8 mouse cellular contexts compared by ENCODE assay signal in genomic region chr19:27429281-27429680, GRCm38 (mm10). TPM values are rescaled to one million over a fixed set of nuclear protein-coding genes. Genes with fewer than 3 reads are reported as not detected.
DNase-seq lines count a peak whose midpoint lies in the region; ATAC-seq and TF ChIP-seq lines count a peak whose summit lies in the region.

No protein-coding gene starts in this region.

- TF ChIP-seq CTCF in lung, adult 2 months (IDR thresholded peaks at IDR 0.05; ENCODE audit: insufficient read depth, low read length) = no peak

- H3K27ac ChIP-seq in embryonic facial prominence, embryonic 13.5 days = 0 out of 2 replicates have a peak overlapping the region, but pooled peaks have one; percentile 35
- H3K27ac ChIP-seq in limb, embryonic 11.5 days (replicated peaks; ENCODE audit: low read depth, low read length) = no peak overlapping the region
- H3K27ac ChIP-seq in neural tube, embryonic 15.5 days (replicated peaks) = peak overlapping the region; percentile 35

- peaks cover 13% of the 10 kb centered on the region for H3K36me3 ChIP-seq in embryonic facial prominence, embryonic 13.5 days
- H3K36me3 ChIP-seq in limb, embryonic 11.5 days (ENCODE audit: control insufficient read depth, insufficient read depth, low read length) = peaks cover 3% of the 10 kb centered on the region; the same call in 1 of the 2 replicates
- peaks cover 12% of the 10 kb centered on the region for H3K36me3 ChIP-seq in neural tube, embryonic 15.5 days

- H3K27me3 ChIP-seq in embryonic facial prominence, embryonic 13.5 days = no peaks in the 10 kb centered on the region
- H3K27me3 ChIP-seq in limb, embryonic 11.5 days (ENCODE audit: control insufficient read depth, insufficient read depth, low read length) = no peaks in the 10 kb centered on the region
- H3K27me3 ChIP-seq in neural tube, embryonic 15.5 days (replicated peaks) = no peaks in the 10 kb centered on the region

- peak overlapping the region; percentile 77 for H3K9ac ChIP-seq in embryonic facial prominence, embryonic 13.5 days
- peak overlapping the region; percentile 63 for H3K9ac ChIP-seq in limb, embryonic 11.5 days (ENCODE audit: low read length)
- peak overlapping the region; percentile 57 for H3K9ac ChIP-seq in neural tube, embryonic 15.5 days (replicated peaks)

- no peaks in the 10 kb centered on the region for H3K9me3 ChIP-seq in embryonic facial prominence, embryonic 13.5 days
- no peaks in the 10 kb centered on the region for H3K9me3 ChIP-seq in limb, embryonic 11.5 days (ENCODE audit: control insufficient read depth, low read length)
- no peaks in the 10 kb centered on the region for H3K9me3 ChIP-seq in neural tube, embryonic 15.5 days (replicated peaks)

- 0 out of 2 replicates have a peak, but pooled peaks cover 2% of the 10 kb centered on the region for H3K4me1 ChIP-seq in lung, adult 2 months (ENCODE audit: control insufficient read depth, insufficient read depth, low read length)
- peaks cover 20% of the 10 kb centered on the region for H3K4me1 ChIP-seq in embryonic facial prominence, embryonic 13.5 days
- H3K4me1 ChIP-seq in limb, embryonic 11.5 days (ENCODE audit: control insufficient read depth, insufficient read depth, low read length) = peaks cover 10% of the 10 kb centered on the region
- H3K4me1 ChIP-seq in neural tube, embryonic 15.5 days = peaks cover 24% of the 10 kb centered on the region

- H3K4me2 ChIP-seq in embryonic facial prominence, embryonic 13.5 days = peak overlapping the region; percentile 73
- H3K4me2 ChIP-seq in limb, embryonic 11.5 days (ENCODE audit: low read depth, severe bottlenecking) = peak overlapping the region; percentile 80
- H3K4me2 ChIP-seq in neural tube, embryonic 15.5 days = peak overlapping the region; percentile 83

- WGBS in lung, adult 2 months = under 1% methylated on average over 16 of the region's 16 CpGs
- under 1% methylated on average over 16 of the region's 16 CpGs for WGBS in embryonic facial prominence, embryonic 13.5 days
- WGBS in limb, embryonic 11.5 days = under 1% methylated on average over 16 of the region's 16 CpGs
- WGBS in neural tube, embryonic 15.5 days = 0% methylated on average over 16 of the region's 16 CpGs

- peak overlapping the region; percentile 71 for H3K4me3 ChIP-seq in lung, adult 2 months (replicated peaks; ENCODE audit: extremely low read depth, low read depth, low read length)
- peak overlapping the region; percentile 79 for H3K4me3 ChIP-seq in embryonic facial prominence, embryonic 13.5 days
- H3K4me3 ChIP-seq in limb, embryonic 11.5 days (ENCODE audit: low read depth, low read length) = peak overlapping the region; percentile 89
- peak overlapping the region; percentile 84 for H3K4me3 ChIP-seq in neural tube, embryonic 15.5 days (replicated peaks)

- no peak; the same call in 1 of the 2 replicates for ATAC-seq in embryonic facial prominence, embryonic 13.5 days (ENCODE audit: insufficient number of reproducible peaks, insufficient read depth, low FRiP score, low TSS enrichment, low read depth)
- ATAC-seq in limb, embryonic 11.5 days (ENCODE audit: insufficient number of reproducible peaks, low FRiP score, low TSS enrichment, low read depth) = no peak; the same call in 1 of the 2 replicates
- ATAC-seq in neural tube, embryonic 15.5 days (ENCODE audit: low FRiP score) = no peak; the same call in 1 of the 2 replicates

- DNase-seq in lung, adult 2 months = no peak
- DNase-seq in lung, postnatal 14 days = no peak
- no peak for DNase-seq in limb, embryonic 11.5 days (ENCODE audit: low spot score)
- DNase-seq in spleen, postnatal 4 days (ENCODE audit: low spot score in 2 of 2) = no peak
- DNase-seq in frontal cortex, postnatal 10 days (ENCODE audit: low spot score in 2 of 2) = no peak
- DNase-seq in spleen, adult 12 weeks (ENCODE audit: low spot score) = no peak

- no peak for TF ChIP-seq POLR2A in lung, adult 2 months (IDR thresholded peaks at IDR 0.05; ENCODE audit: borderline replicate concordance, extremely low read depth, low read depth, low read length)

RNA-seq across cellular contexts. Expression of gene Pum3, which starts 0.3 kb away (rescaled TPM):
- 10.3 and 18.9 TPM in 2 replicates for polyA plus RNA-seq in lung, adult 2 months (2012; rRNA removed)
- 78.6 and 83.0 TPM in 2 replicates for polyA plus RNA-seq in embryonic facial prominence, embryonic 13.5 days (2015; fragmentation: Nextera tagmentation; extraction: Ambion mirVana)
- polyA plus RNA-seq in limb, embryonic 11.5 days (2014; fragmentation: Nextera tagmentation; extraction: Ambion mirVana) = 94.6 and 103 TPM in 2 replicates
- 50.7 and 53.5 TPM in 2 replicates for polyA plus RNA-seq in neural tube, embryonic 15.5 days (2015; fragmentation: Nextera tagmentation; extraction: Ambion mirVana)
